ENCODE assay signal across 9 mouse cellular contexts in the genomic region with DNA sequence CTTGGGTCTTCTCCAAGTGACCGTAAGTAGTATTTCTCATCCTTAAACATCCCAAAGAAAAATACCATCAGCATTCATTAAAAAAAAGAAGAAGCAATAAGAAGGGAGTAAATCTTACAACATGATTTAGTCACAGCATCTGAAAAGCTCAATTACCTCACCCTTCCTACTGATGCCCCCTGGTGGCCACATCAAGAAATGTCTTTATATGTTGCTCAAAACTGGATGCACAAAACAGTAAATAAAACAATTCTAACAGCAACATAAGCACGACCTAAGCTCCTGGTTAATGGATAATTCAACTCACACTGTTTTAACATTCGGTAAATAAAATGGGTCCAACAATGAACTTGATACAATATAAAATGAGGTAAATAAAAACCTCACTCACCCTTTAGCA. TPM values are rescaled to one million over a fixed set of nuclear protein-coding genes. Genes with fewer than 3 reads are reported as not detected.
DNase-seq lines count a peak whose midpoint lies in the region; ATAC-seq and TF ChIP-seq lines count a peak whose summit lies in the region.
"Had no signal": no experiment of that assay in that cellular context is flagged by ENCODE, and none has a peak within 500 bp of the region (broad histone marks: within the 10 kb centered on the region; RNA-seq: fewer than 3 reads in every experiment).

No protein-coding gene starts in this region.

- DNase-seq in kidney, adult 2 months: peak; percentile 52
- DNase-seq in CD4-positive helper T cell, adult 2 months (ENCODE audit: low read depth, low spot score): peak; percentile 59
- DNase-seq in R1 (ENCODE audit: low read depth, low spot score): peak; percentile 66
- DNase-seq in cerebellum, postnatal 36 days: peak; percentile 47 to 51
- DNase-seq in kidney, postnatal 25 days: peak; percentile 42 to 60

- H3K27me3 ChIP-seq in kidney, adult 2 months (replicated peaks; ENCODE audit: control insufficient read depth, insufficient read depth, low read length): no peaks in the 10 kb centered on the region
- no peaks in the 10 kb centered on the region for H3K27me3 ChIP-seq in kidney, embryonic 16.5 days (ENCODE audit: insufficient read depth, low read length)
- H3K27me3 ChIP-seq in forebrain, embryonic 12.5 days: no peaks in the 10 kb centered on the region
- H3K27me3 ChIP-seq: liver, embryonic 15.5 days had no signal

- H3K36me3 ChIP-seq in kidney, adult 2 months (ENCODE audit: control insufficient read depth, insufficient read depth, low read length): no peaks in the 10 kb centered on the region; the same call in none of the 2 replicates
- peaks cover 24% of the 10 kb centered on the region for H3K36me3 ChIP-seq in kidney, embryonic 16.5 days (ENCODE audit: insufficient read depth, low read length)
- H3K36me3 ChIP-seq in forebrain, embryonic 12.5 days (replicated peaks): peaks cover 15% of the 10 kb centered on the region

- no peak overlapping the region for H3K27ac ChIP-seq in kidney, adult 2 months (ENCODE audit: insufficient read depth, low read depth, low read length)
- H3K27ac ChIP-seq in kidney, embryonic 16.5 days (ENCODE audit: low read length): no peak overlapping the region
- no peak overlapping the region for H3K27ac ChIP-seq in forebrain, embryonic 12.5 days
- H3K27ac ChIP-seq: liver, embryonic 15.5 days had no signal

- no peaks in the 10 kb centered on the region for H3K9me3 ChIP-seq in kidney, embryonic 16.5 days (ENCODE audit: low read length)
- H3K9me3 ChIP-seq in forebrain, embryonic 12.5 days: no peaks in the 10 kb centered on the region
- H3K9me3 ChIP-seq: liver, embryonic 15.5 days had no signal

- no peaks in the 10 kb centered on the region for H3K4me1 ChIP-seq in kidney, adult 2 months (ENCODE audit: control insufficient read depth, insufficient read depth, low read length)
- no peaks in the 10 kb centered on the region for H3K4me1 ChIP-seq in kidney, embryonic 16.5 days (ENCODE audit: insufficient read depth, low read length)
- no peaks in the 10 kb centered on the region for H3K4me1 ChIP-seq in forebrain, embryonic 12.5 days
- H3K4me1 ChIP-seq: liver, embryonic 15.5 days had no signal

- no peak for TF ChIP-seq POLR2A in kidney, adult 2 months (IDR thresholded peaks at IDR 0.05; ENCODE audit: low read depth, low read length)

- H3K4me2 ChIP-seq in kidney, embryonic 16.5 days (replicated peaks; ENCODE audit: low read depth, low read length): no peak overlapping the region
- no peak overlapping the region for H3K4me2 ChIP-seq in forebrain, embryonic 12.5 days
- H3K4me2 ChIP-seq: liver, embryonic 15.5 days had no signal

- 48% methylated on average over 3 of the region's 3 CpGs for WGBS in kidney, adult 2 months
- 64% methylated on average over 3 of the region's 3 CpGs for WGBS in kidney, embryonic 16.5 days
- WGBS in forebrain, embryonic 12.5 days: 68% methylated on average over 3 of the region's 3 CpGs

- TF ChIP-seq CTCF in kidney, adult 2 months (conservative IDR thresholded peaks at IDR 0.05; ENCODE audit: insufficient read depth, insufficient read length, low read depth, low read length): no peak

- no peak overlapping the region for H3K4me3 ChIP-seq in kidney, adult 2 months (ENCODE audit: insufficient read depth, low read depth, low read length)
- no peak overlapping the region for H3K4me3 ChIP-seq in kidney, embryonic 16.5 days (ENCODE audit: low read length)
- H3K4me3 ChIP-seq in forebrain, embryonic 12.5 days (replicated peaks): no peak overlapping the region
- H3K4me3 ChIP-seq: liver, embryonic 15.5 days had no signal

- ATAC-seq in kidney, embryonic 16.5 days (ENCODE audit: low FRiP score, low TSS enrichment): no peak
- peak; percentile 80; the same call in 1 of the 2 replicates for ATAC-seq in megakaryocyte-erythroid progenitor cell, adult 5-6 weeks (replicated peaks; ENCODE audit: low FRiP score, low TSS enrichment, poor library complexity, severe bottlenecking)
- no peak for ATAC-seq in forebrain, embryonic 12.5 days (ENCODE audit: low FRiP score)

- H3K9ac ChIP-seq in kidney, embryonic 16.5 days (replicated peaks; ENCODE audit: low read length): no peak overlapping the region
- H3K9ac ChIP-seq in forebrain, embryonic 12.5 days: no peak overlapping the region
- H3K9ac ChIP-seq: liver, embryonic 15.5 days had no signal

RNA-seq across cellular contexts. Expression of gene Maip1, which starts 12.1 kb away (rescaled TPM):
- 6.0 and 7.3 TPM in 2 replicates for polyA plus RNA-seq in kidney, adult 2 months (2012; rRNA removed)
- polyA plus RNA-seq in kidney, embryonic 16.5 days (2015; fragmentation: Nextera tagmentation; extraction: Ambion mirVana): 19.2 and 20.7 TPM in 2 replicates
- 7.5 and 9.5 TPM in 2 replicates for total RNA-seq in megakaryocyte-erythroid progenitor cell, adult 5-6 weeks (2014; fragmentation: Nextera tagmentation)
- total RNA-seq in megakaryocyte-erythroid progenitor cell, adult 5-6 weeks (2017): 11.5 and 17.2 TPM in 2 replicates
- polyA plus RNA-seq in forebrain, embryonic 12.5 days (2016; fragmentation: Nextera tagmentation; extraction: Ambion mirVana): 16.9 and 17.1 TPM in 2 replicates

RNA-seq across cellular contexts. Expression of gene Tyw5, which starts 12.8 kb away (rescaled TPM):
- polyA plus RNA-seq in kidney, adult 2 months (2012; rRNA removed): 4.6 TPM in 2 replicates
- 32.1 and 33.2 TPM in 2 replicates for polyA plus RNA-seq in kidney, embryonic 16.5 days (2015; fragmentation: Nextera tagmentation; extraction: Ambion mirVana)
- total RNA-seq in megakaryocyte-erythroid progenitor cell, adult 5-6 weeks (2014; fragmentation: Nextera tagmentation): 31.2 and 31.9 TPM in 2 replicates
- total RNA-seq in megakaryocyte-erythroid progenitor cell, adult 5-6 weeks (2017): 22.0 and 27.5 TPM in 2 replicates
- polyA plus RNA-seq in forebrain, embryonic 12.5 days (2016; fragmentation: Nextera tagmentation; extraction: Ambion mirVana): 25.9 and 28.1 TPM in 2 replicates

RNA-seq across cellular contexts. Expression of gene 1700066M21Rik, which starts 16.6 kb away (rescaled TPM):
- 2.8 and 15.2 TPM in 2 replicates for polyA plus RNA-seq in kidney, adult 2 months (2012; rRNA removed)
- polyA plus RNA-seq in kidney, embryonic 16.5 days (2015; fragmentation: Nextera tagmentation; extraction: Ambion mirVana): 12.6 and 12.9 TPM in 2 replicates
- total RNA-seq in megakaryocyte-erythroid progenitor cell, adult 5-6 weeks (2014; fragmentation: Nextera tagmentation): 5.1 and 11.6 TPM in 2 replicates
- 10.4 and 12.0 TPM in 2 replicates for total RNA-seq in megakaryocyte-erythroid progenitor cell, adult 5-6 weeks (2017)
- polyA plus RNA-seq in forebrain, embryonic 12.5 days (2016; fragmentation: Nextera tagmentation; extraction: Ambion mirVana): 16.3 and 16.6 TPM in 2 replicates
